Mouse (Mus musculus): ENCODE measurements at regions not wholly inside any gene's neighbourhood (a gene's known extent, or its start where the extent isn't known, plus 50 kb on each side); places are given as distances from the start of the nearest gene placed in this dataset.

DNA sequence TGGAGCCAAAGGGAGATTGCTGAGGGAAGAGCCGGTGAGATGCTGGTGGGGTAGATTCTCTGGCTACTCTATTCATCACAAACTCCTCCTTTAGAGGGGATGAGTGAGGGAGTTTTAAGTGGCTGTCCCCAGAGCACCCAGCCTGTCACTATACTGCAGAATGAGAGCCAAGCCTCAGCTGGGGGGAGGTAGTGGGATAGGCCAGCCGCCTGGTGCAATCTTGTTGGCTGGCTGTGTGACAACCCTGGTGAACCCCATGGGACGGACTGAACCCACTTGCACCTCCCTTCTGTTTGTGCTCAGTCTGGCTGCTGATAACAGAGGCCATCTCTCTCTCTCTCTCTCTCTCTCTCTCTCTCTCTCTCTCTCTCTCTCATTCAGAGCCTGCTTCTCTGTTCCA, 65.8 kb upstream of the Shisa3 start:
- TF ChIP-seq CTCF (IDR thresholded peaks at IDR 0.05; ENCODE audit: insufficient read depth, low read length) = no peak
- TF ChIP-seq POLR2A (IDR thresholded peaks at IDR 0.05; ENCODE audit: borderline replicate concordance, extremely low read depth, low read depth, low read length) = no peak
